ENCODE assay signal across 20 mouse cellular contexts in genomic region chr11:40972806-40973205, GRCm38 (mm10).
DNase-seq lines count a peak whose midpoint lies in the region; ATAC-seq and TF ChIP-seq lines count a peak whose summit lies in the region.
"Had no signal": no experiment of that assay in that cellular context is flagged by ENCODE, and none has a peak within 500 bp of the region (broad histone marks: within the 10 kb centered on the region; RNA-seq: fewer than 3 reads in every experiment).

No protein-coding gene starts in this region.

- no peaks in the 10 kb centered on the region for H3K27me3 ChIP-seq in forebrain, postnatal 0 days (ENCODE audit: insufficient read depth, low read length)
- H3K27me3 ChIP-seq in forebrain, embryonic 14.5 days (replicated peaks; ENCODE audit: control insufficient read depth, insufficient read depth, low read length) = no peaks in the 10 kb centered on the region
- H3K27me3 ChIP-seq: embryonic facial prominence, embryonic 12.5 days; forebrain, embryonic 13.5 days; heart, embryonic 15.5 days; hindbrain, embryonic 13.5 days had no signal

- WGBS in forebrain, postnatal 0 days = 74% methylated on average over 2 of the region's 2 CpGs
- WGBS in forebrain, embryonic 14.5 days = 80% methylated on average over 2 of the region's 2 CpGs

- no peak overlapping the region for H3K4me2 ChIP-seq in forebrain, postnatal 0 days (ENCODE audit: low read depth)
- H3K4me2 ChIP-seq in forebrain, embryonic 14.5 days (ENCODE audit: low read length) = no peak overlapping the region
- H3K4me2 ChIP-seq: embryonic facial prominence, embryonic 12.5 days; forebrain, embryonic 13.5 days; heart, embryonic 11.5 days; heart, embryonic 15.5 days; hindbrain, embryonic 13.5 days had no signal

- H3K4me3 ChIP-seq in forebrain, postnatal 0 days (ENCODE audit: low read depth, low read length) = no peak overlapping the region
- no peak overlapping the region for H3K4me3 ChIP-seq in forebrain, embryonic 14.5 days (ENCODE audit: low read depth, low read length)
- H3K4me3 ChIP-seq: embryonic facial prominence, embryonic 12.5 days; forebrain, embryonic 13.5 days; heart, adult 2 months; heart, embryonic 15.5 days; hindbrain, embryonic 13.5 days had no signal

- ATAC-seq in forebrain, postnatal 0 days = peak; percentile 38; the same call in 1 of the 2 replicates
- no peak for ATAC-seq in forebrain, embryonic 14.5 days
- ATAC-seq: forebrain, embryonic 13.5 days; hindbrain, postnatal 0 days had no signal

- no peak for TF ChIP-seq CTCF in forebrain, postnatal 0 days (IDR thresholded peaks at IDR 0.05; ENCODE audit: low read depth)

- H3K36me3 ChIP-seq in forebrain, postnatal 0 days (ENCODE audit: insufficient read depth) = no peaks in the 10 kb centered on the region
- H3K36me3 ChIP-seq in forebrain, embryonic 14.5 days (ENCODE audit: control insufficient read depth, insufficient read depth, low read length) = no peaks in the 10 kb centered on the region
- H3K36me3 ChIP-seq: embryonic facial prominence, embryonic 12.5 days; G1E; heart, embryonic 15.5 days; hindbrain, embryonic 13.5 days had no signal

- H3K4me1 ChIP-seq in forebrain, postnatal 0 days (ENCODE audit: insufficient read depth) = no peaks in the 10 kb centered on the region; the same call in 1 of the 2 replicates
- no peaks in the 10 kb centered on the region for H3K4me1 ChIP-seq in forebrain, embryonic 14.5 days (ENCODE audit: control insufficient read depth, insufficient read depth, low read length)
- H3K4me1 ChIP-seq: embryonic facial prominence, embryonic 12.5 days; forebrain, embryonic 13.5 days; heart, embryonic 15.5 days; hindbrain, embryonic 13.5 days had no signal

- no peaks in the 10 kb centered on the region for H3K9me3 ChIP-seq in forebrain, postnatal 0 days (ENCODE audit: low read length)
- H3K9me3 ChIP-seq in forebrain, embryonic 14.5 days (replicated peaks; ENCODE audit: control insufficient read depth, low read length) = no peaks in the 10 kb centered on the region
- H3K9me3 ChIP-seq: embryonic facial prominence, embryonic 12.5 days; forebrain, embryonic 13.5 days; G1E; heart, embryonic 15.5 days; hindbrain, embryonic 13.5 days had no signal

- H3K27ac ChIP-seq in forebrain, postnatal 0 days (ENCODE audit: low read depth, low read length) = no peak overlapping the region
- H3K27ac ChIP-seq in forebrain, embryonic 14.5 days (ENCODE audit: low read depth, low read length) = no peak overlapping the region
- H3K27ac ChIP-seq: embryonic facial prominence, embryonic 12.5 days; forebrain, embryonic 13.5 days; heart, adult 2 months; heart, embryonic 15.5 days; hindbrain, embryonic 13.5 days; hindbrain, postnatal 0 days had no signal

- no peak for DNase-seq in forebrain, postnatal 0 days
- DNase-seq in forebrain, embryonic 14.5 days (ENCODE audit: low spot score) = no peak
- peak; percentile 26 for DNase-seq in 3134 (ENCODE audit: extremely low read depth, insufficient read length, low spot score)
- peak; percentile 94 for DNase-seq in Muller cell, postnatal 12 days (ENCODE audit: inconsistent ontology term)
- DNase-seq in layer of hippocampus, adult 9-11 months = peak; percentile 24
- no peak for DNase-seq in adrenal gland, postnatal 25 days
- no peak for DNase-seq in adrenal gland, adult 2 months
- DNase-seq: cerebellum, adult 11-12 months; cerebellum, adult 9-10 months; cerebellum, postnatal 25 days; gastrocnemius, postnatal 14 days; heart, adult 2 months; heart, postnatal 14 days had no signal

- no peak overlapping the region for H3K9ac ChIP-seq in forebrain, postnatal 0 days
- no peak overlapping the region for H3K9ac ChIP-seq in forebrain, embryonic 14.5 days (ENCODE audit: low read length)
- H3K9ac ChIP-seq: embryonic facial prominence, embryonic 12.5 days; forebrain, embryonic 13.5 days; heart, embryonic 15.5 days; hindbrain, embryonic 13.5 days had no signal

Comparison
In these comparisons a context has a peak if more than half of its experiments do, and no peak if none do; other contexts are left out.
1. DNase-seq: peak in 3134 (single experiment), Muller cell, postnatal 12 days (single experiment) and layer of hippocampus, adult 9-11 months (single experiment); none in forebrain, postnatal 0 days (single experiment), forebrain, embryonic 14.5 days (single experiment), adrenal gland, postnatal 25 days (single experiment) and adrenal gland, adult 2 months (single experiment).